Mouse (Mus musculus) midbrain, embryonic 14.5 days (tissue): ENCODE data around the gene Ces2e. TPM values are rescaled to one million over a fixed set of nuclear protein-coding genes. Genes with fewer than 3 reads are reported as not detected.
"Not testable (repeated sequence)": the region's sequence is repeated elsewhere in the genome, so short reads cannot be mapped to it uniquely, and the experiment has no call there.

Source experiments
- ATAC-seq: fragments of 200-750 bp; cut with Nextera tagmentation; 2 replicates; pipeline ENCODE4 v1.8.0; 2017; ENCODE audit warnings: moderate number of reproducible peaks, moderate library complexity; ENCODE audit not compliant: low FRiP score, low TSS enrichment
- DNase-seq: peaks from one replicate; pipeline ENCODE4 v3.0.0-alpha.2; 2015
- H3K27ac ChIP-seq: fragments of 300-500 bp; sonication (generic); replicated peaks from 2 replicates; pipeline ENCODE4 v1.5.1; 2014; ENCODE audit warnings: mild to moderate bottlenecking, low read depth, low read length, moderate library complexity
- H3K27me3 ChIP-seq: fragments of 300-500 bp; sonication (generic); 2 replicates; pipeline ENCODE4 v1.6.1; 2014; ENCODE audit warnings: low read length, control low read depth, mixed read lengths; ENCODE audit not compliant: control insufficient read depth, insufficient read depth
- H3K36me3 ChIP-seq: fragments of 300-500 bp; sonication (generic); 2 replicates; pipeline ENCODE4 v1.6.1; 2014; ENCODE audit warnings: low read length, control low read depth; ENCODE audit not compliant: control insufficient read depth, insufficient read depth
- H3K4me1 ChIP-seq: fragments of 300-500 bp; sonication (generic); 2 replicates; pipeline ENCODE4 v1.6.1; 2014; ENCODE audit warnings: mild to moderate bottlenecking, antibody characterized with exemption, low read length, control low read depth; ENCODE audit not compliant: control insufficient read depth, insufficient read depth
- H3K4me2 ChIP-seq: fragments of 300-500 bp; sonication (generic); 2 replicates; pipeline ENCODE4 v1.6.1; 2014; ENCODE audit warnings: mild to moderate bottlenecking, low read length, moderate library complexity
- H3K4me3 ChIP-seq: fragments of 300-500 bp; sonication (generic); replicated peaks from 2 replicates; pipeline ENCODE4 v1.5.1; 2014; ENCODE audit warnings: low read depth, low read length
- H3K9ac ChIP-seq: fragments of 300-500 bp; sonication (generic); replicated peaks from 2 replicates; pipeline ENCODE4 v1.6.1; 2014; ENCODE audit warnings: mild to moderate bottlenecking, low read length, moderate library complexity
- H3K9me3 ChIP-seq: fragments of 300-500 bp; sonication (generic); 2 replicates; pipeline ENCODE4 v1.6.1; 2016; ENCODE audit warnings: low read length, control low read depth, mixed read lengths; ENCODE audit not compliant: control insufficient read depth
- WGBS: fragments of 180-500 bp; shearing (Covaris S2); extraction: QIAGEN DNeasy Blood & Tissue Kit; methylation state at CpG from one replicate; pipeline ENCODE4 v1.1.7; 2014; 5-methylcytosine and 5-hydroxymethylcytosine counted together
- polyA plus RNA-seq: library from polyadenylated mRNA; unstranded; fragments of >200 nt; fragmentation: Nextera tagmentation; extraction: Ambion mirVana; gene quantifications from 2 replicates; pipeline ENCODE4 v1.2.1, GENCODE M21; 2014

Ces2e gene
- polyA plus RNA-seq: not detected in 2 replicates

DNA sequence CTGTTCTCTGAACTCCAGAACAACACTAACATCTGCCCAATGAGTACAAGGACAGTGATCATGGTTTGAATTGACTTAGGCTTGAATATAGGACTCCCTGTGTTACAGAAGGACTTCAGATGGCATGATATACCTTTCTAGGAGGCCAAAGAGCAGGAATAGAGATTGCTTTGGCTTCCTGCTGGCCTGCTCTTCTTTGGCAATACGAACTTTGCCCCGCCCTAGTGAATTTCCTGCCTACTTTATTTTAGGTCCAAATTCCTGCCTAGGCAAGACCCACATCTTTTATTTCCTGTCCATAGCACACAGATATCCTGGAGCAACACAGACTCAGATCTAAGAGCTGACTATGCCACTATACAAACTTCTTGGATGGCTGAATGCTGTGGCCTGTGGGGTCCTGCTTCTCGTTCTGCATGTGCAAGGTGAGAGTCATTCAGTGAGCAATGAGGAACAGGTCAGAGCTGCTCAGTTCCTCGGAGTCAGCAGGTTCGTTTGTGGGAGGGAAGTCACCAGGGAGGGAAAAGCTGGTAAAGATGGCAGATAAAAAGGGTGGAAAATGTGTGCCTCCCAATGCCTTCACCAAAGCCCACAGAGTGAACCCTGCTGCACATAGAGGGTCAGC, at the start of gene Ces2e:
Ces2e (plus strand) TSS at position 289 of the 625 bp plus-strand sequence.
- no peak within 1 kb of the TSS for H3K27ac ChIP-seq
- no peaks in the 10 kb centered on the region for H3K27me3 ChIP-seq
- WGBS: 82% methylated on average over 5 of the region's 5 CpGs
- H3K9ac ChIP-seq: no peak within 1 kb of the TSS
- H3K4me2 ChIP-seq: no peak within 1 kb of the TSS
- ATAC-seq (no peak), DNase-seq (no peak)
- H3K36me3 ChIP-seq: no peaks in the 10 kb centered on the region
- no peaks in the 10 kb centered on the region for H3K9me3 ChIP-seq
- no peak within 1 kb of the TSS for H3K4me3 ChIP-seq
- H3K4me1 ChIP-seq: no peaks in the 10 kb centered on the region

- ATAC-seq, H3K9me3 ChIP-seq, H3K4me3 ChIP-seq, H3K27me3 ChIP-seq, H3K36me3 ChIP-seq, DNase-seq, H3K27ac ChIP-seq, H3K4me1 ChIP-seq, H3K9ac ChIP-seq, H3K4me2 ChIP-seq: not testable (repeated sequence)
- no CpG with 5 or more reads among the region's 4 CpGs for WGBS
These were observed 39.7 kb upstream of the Ces2e start for GRCm38 (mm10) chr8:104886223-104886926.

GRCm38 (mm10) chr8:104901746-104902145, 24.3 kb upstream of the Ces2e start:
- Histone ChIP-seq H3K27ac (no peak overlapping the region), H3K9me3 (no peaks in the 10 kb centered on the region), H3K4me1 (no peaks in the 10 kb centered on the region), H3K27me3 (no peaks in the 10 kb centered on the region), H3K9ac (no peak overlapping the region), H3K4me3 (no peak overlapping the region), H3K4me2 (no peak overlapping the region), H3K36me3 (no peaks in the 10 kb centered on the region)
- ATAC-seq: no peak
- no peak for DNase-seq
- WGBS: 87% methylated on average over 2 of the region's 2 CpGs

DNA sequence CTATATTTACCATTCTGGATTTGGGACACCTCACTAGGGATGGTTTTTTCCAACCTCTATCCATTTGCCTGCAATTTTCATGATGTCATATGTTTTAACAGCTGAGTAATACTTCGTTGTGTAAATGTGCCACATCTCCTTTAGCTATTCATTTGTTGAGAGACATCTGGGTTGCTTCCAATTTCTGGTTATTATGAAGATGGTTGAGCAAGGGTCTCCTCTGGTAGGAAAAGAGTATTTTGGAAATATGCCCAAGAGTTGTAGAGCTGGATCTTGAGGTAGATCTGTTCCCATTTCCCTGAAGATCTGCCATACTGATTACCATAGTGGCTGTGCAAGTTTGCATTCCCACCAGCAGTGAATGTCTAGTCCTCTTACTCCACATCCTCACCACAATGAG, 18.9 kb upstream of the Ces2e start:
- DNase-seq: no peak
- H3K4me1 ChIP-seq: no peaks in the 10 kb centered on the region
- no peak for ATAC-seq
- H3K36me3 ChIP-seq: no peaks in the 10 kb centered on the region
- H3K4me3 ChIP-seq: no peak overlapping the region
- H3K27ac ChIP-seq: no peak overlapping the region
- H3K9ac ChIP-seq: no peak overlapping the region
- no peaks in the 10 kb centered on the region for H3K27me3 ChIP-seq
- 63% methylated on average over 1 of the region's 1 CpGs for WGBS
- no peak overlapping the region for H3K4me2 ChIP-seq
- no peaks in the 10 kb centered on the region for H3K9me3 ChIP-seq

- H3K27me3 ChIP-seq, ATAC-seq: not testable (repeated sequence)
These were observed 17.0 kb upstream of the Ces2e start for GRCm38 (mm10) chr8:104909021-104909420.

DNA sequence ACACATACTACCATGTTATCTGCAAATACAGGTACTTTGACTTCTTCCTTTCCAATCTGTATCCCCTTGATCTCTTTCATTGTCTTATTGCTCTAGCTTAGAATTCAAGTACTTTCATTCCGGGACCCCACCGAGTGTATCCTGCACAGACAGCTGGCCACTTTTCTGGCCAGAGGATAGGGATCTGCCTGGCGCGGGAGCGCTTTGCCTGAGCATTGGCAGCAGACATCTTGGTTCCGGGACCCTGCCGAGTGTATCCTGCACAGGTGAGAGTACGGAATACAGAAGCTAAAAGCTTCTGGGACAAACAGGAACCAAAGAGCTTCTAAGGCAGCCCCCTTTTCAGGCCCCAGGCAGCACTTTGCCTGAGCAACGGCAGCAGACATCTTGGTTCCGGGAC, 16.4 kb upstream of the Ces2e start:
- not testable (repeated sequence) for DNase-seq, H3K9ac ChIP-seq

More at GRCm38 (mm10) chr8:104909021-104909420, 17.0 kb upstream of the Ces2e start:
- H3K4me1 ChIP-seq, H3K9ac ChIP-seq, H3K4me2 ChIP-seq, DNase-seq, H3K9me3 ChIP-seq, H3K4me3 ChIP-seq, H3K36me3 ChIP-seq, H3K27ac ChIP-seq: not testable (repeated sequence)
- WGBS: 75% methylated on average over 1 of the region's 1 CpGs

GRCm38 (mm10) chr8:104927301-104927700, 1.2 kb downstream of the Ces2e start:
- ATAC-seq: no peak
- WGBS: 90% methylated on average over 3 of the region's 3 CpGs

More for the DNA sequence above, 16.4 kb upstream of the Ces2e start:
- not testable (repeated sequence) for H3K4me3 ChIP-seq, ATAC-seq, H3K4me2 ChIP-seq, H3K36me3 ChIP-seq, H3K27me3 ChIP-seq, H3K4me1 ChIP-seq, H3K27ac ChIP-seq, H3K9me3 ChIP-seq
- 95% methylated on average over 10 of the region's 10 CpGs for WGBS

DNA sequence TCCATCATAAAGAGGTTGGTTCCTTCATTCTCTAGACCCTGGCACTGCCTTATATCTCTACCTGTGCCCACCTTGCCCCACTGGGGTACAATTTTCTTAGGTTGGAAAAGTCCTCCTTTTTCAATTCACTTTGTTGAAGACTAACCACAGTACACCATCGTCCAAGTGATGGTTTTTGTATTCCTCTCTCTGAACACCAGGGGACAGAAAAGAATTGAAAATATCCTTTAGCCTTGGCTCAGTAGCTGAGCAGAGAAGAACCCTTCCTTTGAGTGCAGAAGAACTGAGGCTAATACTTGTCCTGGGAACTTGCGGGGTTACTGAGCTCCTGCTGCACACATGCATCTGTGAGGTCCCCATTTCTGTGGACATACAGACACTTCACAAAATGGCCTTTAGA, 18.6 kb downstream of the Ces2e start:
- H3K27me3 ChIP-seq: no peaks in the 10 kb centered on the region
- no peaks in the 10 kb centered on the region for H3K4me1 ChIP-seq
- WGBS: 79% methylated on average over 2 of the region's 2 CpGs
- H3K9me3 ChIP-seq: no peaks in the 10 kb centered on the region
- no peaks in the 10 kb centered on the region for H3K36me3 ChIP-seq
- no peak overlapping the region for H3K4me2 ChIP-seq
- ATAC-seq (no peak), DNase-seq (no peak)
- no peak overlapping the region for H3K27ac ChIP-seq
- no peak overlapping the region for H3K9ac ChIP-seq
- no peak overlapping the region for H3K4me3 ChIP-seq

More at GRCm38 (mm10) chr8:104927301-104927700, 1.2 kb downstream of the Ces2e start:
- no peak for DNase-seq
- no peaks in the 10 kb centered on the region for H3K9me3 ChIP-seq
- no peak overlapping the region for H3K4me2 ChIP-seq
- no peaks in the 10 kb centered on the region for H3K27me3 ChIP-seq
- no peaks in the 10 kb centered on the region for H3K4me1 ChIP-seq
- H3K9ac ChIP-seq: no peak overlapping the region
- no peak overlapping the region for H3K27ac ChIP-seq
- no peaks in the 10 kb centered on the region for H3K36me3 ChIP-seq
- H3K4me3 ChIP-seq: no peak overlapping the region

GRCm38 (mm10) chr8:104947056-104947455, 21.0 kb downstream of the Ces2e start, which contains the start of gene Ces2f:
Gene Ces2f, plus strand, starts transcription at chr8:104947356.
- Histone ChIP-seq H3K9me3 (no peaks in the 10 kb centered on the region), H3K27ac (no peak within 1 kb of the TSS), H3K36me3 (no peaks in the 10 kb centered on the region), H3K4me1 (no peaks in the 10 kb centered on the region), H3K9ac (no peak within 1 kb of the TSS), H3K4me2 (no peak within 1 kb of the TSS), H3K4me3 (no peak within 1 kb of the TSS), H3K27me3 (no peaks in the 10 kb centered on the region)
- ATAC-seq (no peak), DNase-seq (no peak)
- WGBS: 92% methylated on average over 4 of the region's 4 CpGs
